10 mouse cellular contexts compared by ENCODE assay signal in genomic region chr4:136899154-136899553, GRCm38 (mm10). TPM values are rescaled to one million over a fixed set of nuclear protein-coding genes. Genes with fewer than 3 reads are reported as not detected.
DNase-seq lines count a peak whose midpoint lies in the region; ATAC-seq and TF ChIP-seq lines count a peak whose summit lies in the region.
"Had no signal": no experiment of that assay in that cellular context is flagged by ENCODE, and none has a peak within 500 bp of the region (broad histone marks: within the 10 kb centered on the region; RNA-seq: fewer than 3 reads in every experiment).

No protein-coding gene starts in this region.

- no peaks in the 10 kb centered on the region for H3K36me3 ChIP-seq in intestine, postnatal 0 days (ENCODE audit: control insufficient read depth, insufficient read depth)
- no peaks in the 10 kb centered on the region for H3K36me3 ChIP-seq in intestine, embryonic 16.5 days (ENCODE audit: control insufficient read depth, insufficient read depth, low read length)
- H3K36me3 ChIP-seq in thymus, adult 2 months (ENCODE audit: control insufficient read depth, insufficient read depth, low read length), result no peaks in the 10 kb centered on the region
- H3K36me3 ChIP-seq: liver, embryonic 13.5 days had no signal

- H3K4me3 ChIP-seq in intestine, postnatal 0 days (ENCODE audit: low read depth, low read length), result no peak overlapping the region
- H3K4me3 ChIP-seq in intestine, embryonic 16.5 days (ENCODE audit: low read length), result no peak overlapping the region
- H3K4me3 ChIP-seq in thymus, adult 2 months (ENCODE audit: control insufficient read depth, insufficient read depth, low read length), result no peak overlapping the region
- no peak overlapping the region for H3K4me3 ChIP-seq in bone marrow, adult 2 months (replicated peaks; ENCODE audit: control insufficient read depth, low read depth, low read length)
- H3K4me3 ChIP-seq: liver, embryonic 13.5 days had no signal

- no peak overlapping the region for H3K9ac ChIP-seq in intestine, postnatal 0 days (ENCODE audit: low read depth, low read length)
- H3K9ac ChIP-seq in intestine, embryonic 16.5 days (ENCODE audit: low read depth, low read length), result no peak overlapping the region
- H3K9ac ChIP-seq: liver, embryonic 13.5 days had no signal

- no peak overlapping the region for H3K27ac ChIP-seq in intestine, postnatal 0 days (ENCODE audit: low read depth, low read length)
- H3K27ac ChIP-seq in intestine, embryonic 16.5 days (ENCODE audit: low read length), result no peak overlapping the region
- H3K27ac ChIP-seq in thymus, adult 2 months (ENCODE audit: control insufficient read depth, insufficient read depth, low read length), result no peak overlapping the region
- no peak overlapping the region for H3K27ac ChIP-seq in bone marrow, adult 2 months (ENCODE audit: control insufficient read depth, insufficient read depth, low read depth, low read length, poor library complexity)
- H3K27ac ChIP-seq: liver, embryonic 13.5 days had no signal

- peak; percentile 52 for TF ChIP-seq CTCF in intestine, postnatal 0 days (IDR thresholded peaks at IDR 0.05; ENCODE audit: low read depth)
- TF ChIP-seq CTCF in thymus, adult 2 months (IDR thresholded peaks at IDR 0.05; ENCODE audit: borderline replicate concordance, control insufficient read depth, extremely low read depth, insufficient read depth, low read length, poor library complexity), result no peak
- TF ChIP-seq CTCF in bone marrow, adult 2 months (IDR thresholded peaks at IDR 0.05; ENCODE audit: control insufficient read depth, insufficient read depth, low read length), result 0 out of 2 replicates have a peak, but pooled peaks have one; percentile 23

- DNase-seq in thymus, postnatal 4 days, result peak; percentile 37
- DNase-seq in thymus, adult 2 months, result no peak
- DNase-seq in urinary bladder, postnatal 36 days (ENCODE audit: low spot score in 2 of 2), result no peak
- DNase-seq: kidney, postnatal 4 days; liver, embryonic 13.5 days; right cerebral cortex, postnatal 14 days had no signal

- H3K4me2 ChIP-seq in intestine, postnatal 0 days (replicated peaks; ENCODE audit: low read depth), result no peak overlapping the region
- no peak overlapping the region for H3K4me2 ChIP-seq in intestine, embryonic 16.5 days (ENCODE audit: low read depth, low read length)
- H3K4me2 ChIP-seq: liver, embryonic 13.5 days had no signal

- H3K9me3 ChIP-seq in intestine, postnatal 0 days (ENCODE audit: control insufficient read depth), result no peaks in the 10 kb centered on the region
- no peaks in the 10 kb centered on the region for H3K9me3 ChIP-seq in intestine, embryonic 16.5 days (ENCODE audit: control insufficient read depth, low read length)
- H3K9me3 ChIP-seq: liver, embryonic 13.5 days had no signal

- ATAC-seq in intestine, postnatal 0 days, result no peak
- no peak for ATAC-seq in intestine, embryonic 16.5 days
- no peak for ATAC-seq in frontal cortex, adult (ENCODE audit: low TSS enrichment)

- TF ChIP-seq POLR2A in thymus, adult 2 months (IDR thresholded peaks at IDR 0.05; ENCODE audit: control insufficient read depth, extremely low read depth, insufficient read depth, low read length, poor library complexity), result no peak
- no peak for TF ChIP-seq POLR2A in bone marrow, adult 2 months (IDR thresholded peaks at IDR 0.05; ENCODE audit: borderline replicate concordance, control insufficient read depth, low read depth, low read length)

- H3K4me1 ChIP-seq in intestine, postnatal 0 days (replicated peaks; ENCODE audit: control insufficient read depth, insufficient read depth, low read length), result no peaks in the 10 kb centered on the region
- no peaks in the 10 kb centered on the region for H3K4me1 ChIP-seq in intestine, embryonic 16.5 days (ENCODE audit: control insufficient read depth, insufficient read depth, low read length)
- H3K4me1 ChIP-seq in thymus, adult 2 months (replicated peaks; ENCODE audit: control insufficient read depth, insufficient read depth, low read length), result no peaks in the 10 kb centered on the region
- H3K4me1 ChIP-seq in bone marrow, adult 2 months (ENCODE audit: control insufficient read depth, insufficient read depth, low read length), result no peaks in the 10 kb centered on the region
- H3K4me1 ChIP-seq: liver, embryonic 13.5 days had no signal

- WGBS in intestine, postnatal 0 days, result 62% methylated on average over 7 of the region's 7 CpGs
- 61% methylated on average over 7 of the region's 7 CpGs for WGBS in intestine, embryonic 16.5 days
- WGBS in thymus, adult 2 months, result 66% methylated on average over 7 of the region's 7 CpGs
- 55% methylated on average over 7 of the region's 7 CpGs for WGBS in bone marrow, adult 2 months

- peaks cover 25% of the 10 kb centered on the region for H3K27me3 ChIP-seq in intestine, postnatal 0 days (replicated peaks; ENCODE audit: control insufficient read depth, insufficient read depth, low read length)
- peaks cover 11% of the 10 kb centered on the region; the same call in 1 of the 2 replicates for H3K27me3 ChIP-seq in intestine, embryonic 16.5 days (replicated peaks; ENCODE audit: control insufficient read depth, insufficient read depth, low read length)
- no peaks in the 10 kb centered on the region for H3K27me3 ChIP-seq in thymus, adult 2 months (ENCODE audit: control insufficient read depth, insufficient read depth, low read length)

RNA-seq across cellular contexts. Expression of gene C1qa, which starts 0.6 kb away (rescaled TPM):
- polyA plus RNA-seq in intestine, postnatal 0 days (2015; fragmentation: Nextera tagmentation; extraction: Ambion mirVana), result 44.8 and 48.0 TPM in 2 replicates
- 60.4 and 60.6 TPM in 2 replicates for polyA plus RNA-seq in intestine, embryonic 16.5 days (2015; fragmentation: Nextera tagmentation; extraction: Ambion mirVana)
- polyA plus RNA-seq in thymus, adult 2 months (2012; rRNA removed), result 187 and 258 TPM in 2 replicates
- 136 and 239 TPM in 2 replicates for polyA plus RNA-seq in bone marrow, adult 2 months (2011; ENCODE audit: insufficient read depth, insufficient read length, low replicate concordance, missing spikeins)

RNA-seq across cellular contexts. Expression of gene C1qc, which starts 6.3 kb away (rescaled TPM):
- 42.5 and 42.9 TPM in 2 replicates for polyA plus RNA-seq in intestine, postnatal 0 days (2015; fragmentation: Nextera tagmentation; extraction: Ambion mirVana)
- polyA plus RNA-seq in intestine, embryonic 16.5 days (2015; fragmentation: Nextera tagmentation; extraction: Ambion mirVana), result 28.4 and 32.9 TPM in 2 replicates
- 334 and 468 TPM in 2 replicates for polyA plus RNA-seq in thymus, adult 2 months (2012; rRNA removed)
- 45.0 and 70.3 TPM in 2 replicates for polyA plus RNA-seq in bone marrow, adult 2 months (2011; ENCODE audit: insufficient read depth, insufficient read length, low replicate concordance, missing spikeins)

RNA-seq across cellular contexts. Expression of gene C1qb, which starts 13.2 kb away (rescaled TPM):
- polyA plus RNA-seq in intestine, postnatal 0 days (2015; fragmentation: Nextera tagmentation; extraction: Ambion mirVana), result 67.7 and 71.4 TPM in 2 replicates
- 76.3 and 77.6 TPM in 2 replicates for polyA plus RNA-seq in intestine, embryonic 16.5 days (2015; fragmentation: Nextera tagmentation; extraction: Ambion mirVana)
- 266 and 395 TPM in 2 replicates for polyA plus RNA-seq in thymus, adult 2 months (2012; rRNA removed)
- polyA plus RNA-seq in bone marrow, adult 2 months (2011; ENCODE audit: insufficient read depth, insufficient read length, low replicate concordance, missing spikeins), result 47.9 and 77.8 TPM in 2 replicates

RNA-seq across cellular contexts. Expression of gene Epha8, which starts 57.5 kb away (rescaled TPM):
- polyA plus RNA-seq in intestine, postnatal 0 days (2015; fragmentation: Nextera tagmentation; extraction: Ambion mirVana), result 0.10 and 0.14 TPM in 2 replicates
- 0.33 and 0.54 TPM in 2 replicates for polyA plus RNA-seq in intestine, embryonic 16.5 days (2015; fragmentation: Nextera tagmentation; extraction: Ambion mirVana)
- polyA plus RNA-seq in thymus, adult 2 months (2012; rRNA removed), result 0.24 and 0.38 TPM in 2 replicates
- not detected in 2 replicates for polyA plus RNA-seq in bone marrow, adult 2 months (2011; ENCODE audit: insufficient read depth, insufficient read length, low replicate concordance, missing spikeins)
